Mouse (Mus musculus) CH12.LX (cell line): ENCODE data around the gene Myo15b. TPM values are rescaled to one million over a fixed set of nuclear protein-coding genes. Genes with fewer than 3 reads are reported as not detected.

ENCODE experiments used
- DNase-seq: peaks from one replicate; pipeline ENCODE4 v3.0.0-alpha.2; 2013; ENCODE audit errors: extremely low read depth
- H3K27ac ChIP-seq: 2 replicates; pipeline ENCODE4 v1.5.1; 2012; ENCODE audit warnings: low read depth, mild to moderate bottlenecking, control low read depth, moderate library complexity; ENCODE audit not compliant: insufficient read depth
- H3K27me3 ChIP-seq: replicated peaks from 2 replicates; pipeline ENCODE3; 2012; ENCODE audit warnings: inconsistent platforms
- H3K36me3 ChIP-seq, 2 experiments: replicated peaks in 1 of 2; 2 replicates each; pipeline versions ENCODE3 to v1.6.1; 2012; ENCODE audit warnings: inconsistent platforms in 1 of 2, low read length in 1 of 2, mild to moderate bottlenecking in 1 of 2, mixed read lengths in 1 of 2, moderate library complexity in 1 of 2; ENCODE audit not compliant: control insufficient read depth in 1 of 2, insufficient read depth in 1 of 2
- H3K4me1 ChIP-seq, 2 experiments: 2 replicates each; pipeline ENCODE4 v1.6.1; 2012; ENCODE audit warnings: inconsistent platforms in 1 of 2, moderate library complexity in 1 of 2; ENCODE audit not compliant: insufficient read depth in 2 of 2, control insufficient read depth in 1 of 2
- H3K4me2 ChIP-seq: 2 replicates; pipeline ENCODE4 v1.6.1; 2012; ENCODE audit warnings: low read depth, mild to moderate bottlenecking, control low read depth; ENCODE audit not compliant: poor library complexity, insufficient read depth, severe bottlenecking
- H3K4me3 ChIP-seq, 3 experiments: fragments of 150-350 bp in 1 of 3; sonication (generic) in 1 of 3; replicated peaks in 1 of 3; 2 replicates each; pipeline versions ENCODE3 to v1.5.1; 2011 to 2012; ENCODE audit warnings: low read depth in 2 of 3, low read length in 2 of 3, mild to moderate bottlenecking in 2 of 3, moderate library complexity in 2 of 3, control low read depth in 1 of 3, improper control_type of control experiment in 1 of 3, inconsistent platforms in 1 of 3, mixed read lengths in 1 of 3; ENCODE audit not compliant: poor library complexity in 1 of 3
- H3K79me2 ChIP-seq: replicated peaks from 2 replicates; pipeline ENCODE4 v1.6.1; 2012; ENCODE audit warnings: mild to moderate bottlenecking, moderate library complexity; ENCODE audit not compliant: control insufficient read depth, poor library complexity, insufficient read depth, severe bottlenecking; ENCODE audit errors: extremely low read depth
- H3K9ac ChIP-seq: 2 replicates; pipeline ENCODE4 v1.6.1; 2012; ENCODE audit warnings: low read depth, mild to moderate bottlenecking, control low read depth, moderate library complexity; ENCODE audit not compliant: insufficient read depth
- H3K9me3 ChIP-seq: replicated peaks from 2 replicates; pipeline ENCODE3; 2012; ENCODE audit warnings: low read length, inconsistent platforms, mixed read lengths
- CTCF ChIP-seq, 2 experiments: IDR thresholded peaks in 1 of 2; conservative IDR thresholded peaks in 1 of 2; 2 replicates each; pipeline ENCODE4 v1.5.1; 2011 to 2012; ENCODE audit warnings: low read depth in 2 of 2, low read length in 2 of 2, improper control_type of control experiment in 1 of 2, inconsistent platforms in 1 of 2, mild to moderate bottlenecking in 1 of 2, moderate library complexity in 1 of 2
- ELF1 ChIP-seq: IDR thresholded peaks from 2 replicates; pipeline ENCODE4 v1.6.1; 2014; ENCODE audit warnings: low read depth, mild to moderate bottlenecking, inconsistent platforms, low read length, improper control_type of control experiment
- GABPA ChIP-seq: IDR thresholded peaks from 2 replicates; pipeline ENCODE4 v1.6.1; 2012; ENCODE audit warnings: low read depth, low read length, improper control_type of control experiment, inconsistent platforms; ENCODE audit not compliant: insufficient replicate concordance
- HCFC1 ChIP-seq: IDR thresholded peaks from 2 replicates; pipeline ENCODE4 v1.6.1; 2012; ENCODE audit warnings: low read depth, mild to moderate bottlenecking, inconsistent platforms, low read length, improper control_type of control experiment
- IRF4 ChIP-seq: IDR thresholded peaks from 2 replicates; pipeline ENCODE4 v1.6.1; 2014; ENCODE audit warnings: low read depth, mild to moderate bottlenecking, inconsistent platforms, low read length, improper control_type of control experiment
- JUN ChIP-seq: IDR thresholded peaks from 2 replicates; pipeline ENCODE4 v1.6.1; 2011; ENCODE audit warnings: low read depth, mild to moderate bottlenecking, low read length, improper control_type of control experiment, moderate library complexity; ENCODE audit not compliant: insufficient read depth
- MAFK ChIP-seq: IDR thresholded peaks from 2 replicates; pipeline ENCODE4 v1.6.1; 2011; ENCODE audit warnings: low read length, improper control_type of control experiment; ENCODE audit not compliant: insufficient replicate concordance
- MEF2A ChIP-seq: IDR thresholded peaks from 2 replicates; pipeline ENCODE4 v1.6.1; 2014; ENCODE audit warnings: low read depth, mild to moderate bottlenecking, inconsistent platforms, low read length, improper control_type of control experiment, borderline replicate concordance
- MXI1 ChIP-seq: IDR thresholded peaks from 2 replicates; pipeline ENCODE4 v1.6.1; 2011; ENCODE audit warnings: mild to moderate bottlenecking, low read depth, low read length, improper control_type of control experiment
- MYC ChIP-seq: IDR thresholded peaks from 2 replicates; pipeline ENCODE4 v1.6.1; 2011; ENCODE audit warnings: low read depth, mild to moderate bottlenecking, improper control_type of control experiment, low read length
- NELFE ChIP-seq: IDR thresholded peaks from 2 replicates; pipeline ENCODE4 v1.6.1; 2011; ENCODE audit warnings: low read depth, low read length, improper control_type of control experiment
- PAX5 ChIP-seq: IDR thresholded peaks from 2 replicates; pipeline ENCODE4 v1.6.1; 2012; ENCODE audit warnings: low read length, inconsistent platforms, mixed read lengths
- RAD21 ChIP-seq: IDR thresholded peaks from 2 replicates; pipeline ENCODE4 v1.6.1; 2011; ENCODE audit warnings: low read depth, mild to moderate bottlenecking, low read length, improper control_type of control experiment, moderate library complexity
- RCOR1 ChIP-seq: conservative IDR thresholded peaks from 2 replicates; pipeline ENCODE4 v1.6.1; 2012; ENCODE audit warnings: low read depth, mild to moderate bottlenecking, inconsistent platforms, low read length, improper control_type of control experiment
- SIN3A ChIP-seq: IDR thresholded peaks from 2 replicates; pipeline ENCODE4 v1.6.1; 2012; ENCODE audit warnings: low read length, improper control_type of control experiment, inconsistent platforms
- SMC3 ChIP-seq: IDR thresholded peaks from 2 replicates; pipeline ENCODE4 v1.6.1; 2011; ENCODE audit warnings: low read depth, low read length, improper control_type of control experiment
- TCF12 ChIP-seq: IDR thresholded peaks from 2 replicates; pipeline ENCODE4 v1.6.1; 2014; ENCODE audit warnings: low read depth, mild to moderate bottlenecking, inconsistent platforms, low read length, improper control_type of control experiment
- UBTF ChIP-seq: IDR thresholded peaks from 2 replicates; pipeline ENCODE4 v1.6.1; 2012; ENCODE audit warnings: low read depth, mild to moderate bottlenecking, inconsistent platforms, low read length, improper control_type of control experiment, moderate library complexity
- USF1 ChIP-seq: IDR thresholded peaks from 2 replicates; pipeline ENCODE4 v1.6.1; 2014; ENCODE audit warnings: low read depth, mild to moderate bottlenecking, inconsistent platforms, low read length, improper control_type of control experiment
- ZKSCAN1 ChIP-seq: IDR thresholded peaks from 2 replicates; pipeline ENCODE4 v1.6.1; 2012; ENCODE audit warnings: low read depth, inconsistent platforms, low read length, improper control_type of control experiment, borderline replicate concordance
- dilution Hi-C: fragments of 300-500 bp; cut with MboI; formaldehyde crosslinking; loops from 2 replicates; pipeline ENCODE4 v1.14.3; 2020; ENCODE audit warnings: low sequenced_read_pairs; ENCODE audit not compliant: extremely low pct_unique_long_range_greater_than_20kb, extremely low pct_ligation_motif_present
- in situ Hi-C: fragments of 300-500 bp; cut with MboI; formaldehyde crosslinking; loops from 3 replicates; pipeline ENCODE4 v1.14.3; 2019; ENCODE audit warnings: low sequenced_read_pairs, low pct_ligation_motif_present, low pct_unique_long_range_greater_than_20kb, mixed read lengths
- polyA plus RNA-seq: library from polyadenylated mRNA; unstranded; fragments of >175 nt; gene quantifications from 2 replicates; pipeline ENCODE4 v1.2.1, GENCODE M21; 2012; ENCODE audit warnings: low read depth; ENCODE audit not compliant: insufficient read length
- total RNA-seq, 2 experiments: library from RNA; depleted of rRNA; stranded (reverse); fragments of 300-350 nt in 1 of 2; fragments of >200 nt in 1 of 2; gene quantifications; 2 replicates each; pipeline ENCODE4 v1.2.3; 2012 to 2014

Myo15b gene
- total and polyA plus RNA-seq, 3 experiments, result 0.21 to 0.43 TPM; not detected in 1

GRCm38 (mm10) chr11:115878071-115878470 is 19.9 kb downstream of the Myo15b start:
- dilution Hi-C loops, result no loop called here
- Histone ChIP-seq H3K27ac (no peak overlapping the region), H3K9me3 (no peaks in the 10 kb centered on the region), H3K4me2 (no peak overlapping the region), H3K9ac (no peak overlapping the region), H3K36me3 (no peaks in the 10 kb centered on the region), H3K4me1 (peaks cover 5 to 20% of the 10 kb centered on the region in 2 experiments; a peak in 3 of 4 replicates), H3K79me2 (no peaks in the 10 kb centered on the region), H3K27me3 (peaks cover 8% of the 10 kb centered on the region), H3K4me3 (no peak overlapping the region)
- no peak for DNase-seq
- in situ Hi-C loops, result no loop called here
- TF ChIP-seq IRF4, result no peak
- no peak for TF ChIP-seq USF1
- no peak for TF ChIP-seq ZKSCAN1
- no peak for TF ChIP-seq UBTF

- Histone ChIP-seq H3K9ac (no peak overlapping the region), H3K4me2 (no peak overlapping the region), H3K36me3 (no peaks in the 10 kb centered on the region), H3K27me3 (peaks cover 18% of the 10 kb centered on the region), H3K27ac (no peak overlapping the region), H3K9me3 (no peaks in the 10 kb centered on the region), H3K79me2 (no peaks in the 10 kb centered on the region), H3K4me3 (no peak overlapping the region), H3K4me1 (peaks cover 0 to 8% of the 10 kb centered on the region in 2 experiments; a peak in 2 of 4 replicates)
- in situ Hi-C loops (no loop called here), dilution Hi-C loops (no loop called here)
- no peak for TF ChIP-seq PAX5
- no peak; the same call in 1 of the 2 replicates for TF ChIP-seq NELFE
- TF ChIP-seq CTCF (conservative IDR thresholded peaks at IDR 0.05 in 1 of 2, IDR thresholded peaks at IDR 0.05 in 1 of 2; ENCODE audit: low read depth in 2 of 2, low read length in 2 of 2), result peak; percentile 94 to 98
- TF ChIP-seq MAFK, result no peak
- peak; percentile 75 for TF ChIP-seq RAD21
- TF ChIP-seq SMC3, result peak; percentile 89
- TF ChIP-seq ELF1, result no peak
- TF ChIP-seq TCF12, result peak; percentile 18; the same call in 1 of the 2 replicates
- peak; percentile 59 for DNase-seq
Observed at GRCm38 (mm10) chr11:115881002-115881401, 22.8 kb downstream of the Myo15b start.

GRCm38 (mm10) chr11:115883251-115883650 is 25.0 kb downstream of the Myo15b start:
- Histone ChIP-seq H3K4me1 (peaks cover 0 to 8% of the 10 kb centered on the region in 2 experiments; a peak in 2 of 4 replicates), H3K36me3 (no peaks in the 10 kb centered on the region), H3K79me2 (no peaks in the 10 kb centered on the region), H3K27ac (no peak overlapping the region), H3K4me3 (no peak overlapping the region), H3K9me3 (no peaks in the 10 kb centered on the region), H3K4me2 (no peak overlapping the region), H3K9ac (no peak overlapping the region), H3K27me3 (peaks cover 18% of the 10 kb centered on the region)
- DNase-seq, result no peak
- dilution Hi-C loops, result no loop called here
- in situ Hi-C loops, result no loop called here
- no peak for TF ChIP-seq HCFC1
- no peak for TF ChIP-seq GABPA
- TF ChIP-seq RCOR1, result no peak
- no peak for TF ChIP-seq MEF2A
- TF ChIP-seq TCF12, result no peak
- TF ChIP-seq SMC3, result no peak
- TF ChIP-seq JUN, result no peak
- no peak for TF ChIP-seq MYC
- no peak for TF ChIP-seq MXI1
- no peak for TF ChIP-seq SIN3A
- no peak for TF ChIP-seq MAFK
- no peak for TF ChIP-seq RAD21
